ENCODE assay signal across 7 mouse cellular contexts in genomic region chr9:108305629-108306520, GRCm38 (mm10). TPM values are rescaled to one million over a fixed set of nuclear protein-coding genes. Genes with fewer than 3 reads are reported as not detected.
A peak's percentile ranks its signal among the peaks of the same experiment; 100 is the strongest.
DNase-seq lines count a peak whose midpoint lies in the region; ATAC-seq lines count a peak whose summit lies in the region.

Rhoa (plus strand) TSS chr9:108306129.
Tcta (minus strand) TSS chr9:108306160.

- H3K4me1 ChIP-seq in embryonic facial prominence, embryonic 11.5 days (ENCODE audit: control insufficient read depth, insufficient read depth, low read length): no peaks in the 10 kb centered on the region
- peaks cover 25% of the 10 kb centered on the region for H3K4me1 ChIP-seq in limb, embryonic 10.5 days
- peaks cover 41% of the 10 kb centered on the region for H3K4me1 ChIP-seq in midbrain, embryonic 13.5 days (replicated peaks)

- ATAC-seq in embryonic facial prominence, embryonic 11.5 days (replicated peaks; ENCODE audit: insufficient number of reproducible peaks, low FRiP score, low TSS enrichment, low read depth): peak; percentile 94
- peak; percentile 89 for ATAC-seq in granulocyte monocyte progenitor cell, adult 5-6 weeks (replicated peaks; ENCODE audit: poor library complexity, severe bottlenecking)
- ATAC-seq in midbrain, embryonic 13.5 days: peak; percentile 97

- no peaks in the 10 kb centered on the region for H3K27me3 ChIP-seq in embryonic facial prominence, embryonic 11.5 days (ENCODE audit: control insufficient read depth, insufficient read depth, low read length)
- H3K27me3 ChIP-seq in limb, embryonic 10.5 days (ENCODE audit: low read depth, poor library complexity, severe bottlenecking): no peaks in the 10 kb centered on the region
- no peaks in the 10 kb centered on the region for H3K27me3 ChIP-seq in midbrain, embryonic 13.5 days

- H3K27ac ChIP-seq in embryonic facial prominence, embryonic 11.5 days (replicated peaks; ENCODE audit: low read depth, low read length): peak within 1 kb of the TSS; percentile 99
- H3K27ac ChIP-seq in limb, embryonic 10.5 days: peak within 1 kb of the TSS; percentile 97
- H3K27ac ChIP-seq in midbrain, embryonic 13.5 days: peak within 1 kb of the TSS; percentile 98

- peak within 1 kb of the TSS; percentile 73 for H3K4me2 ChIP-seq in embryonic facial prominence, embryonic 11.5 days (ENCODE audit: low read depth, low read length)
- peak within 1 kb of the TSS; percentile 91 for H3K4me2 ChIP-seq in midbrain, embryonic 13.5 days (replicated peaks)

- DNase-seq in adrenal gland, postnatal 14 days: peak; percentile 99
- DNase-seq in embryonic facial prominence, embryonic 11.5 days (ENCODE audit: low spot score): peak; percentile 99
- peak; percentile 100 for DNase-seq in kidney, adult 11 months
- DNase-seq in limb, embryonic 10.5 days (ENCODE audit: low spot score): peak; percentile 95
- DNase-seq in spleen, adult 12 weeks (ENCODE audit: low spot score): peak; percentile 97

- H3K9me3 ChIP-seq in embryonic facial prominence, embryonic 11.5 days (replicated peaks; ENCODE audit: control insufficient read depth, low read length): no peaks in the 10 kb centered on the region
- no peaks in the 10 kb centered on the region for H3K9me3 ChIP-seq in limb, embryonic 10.5 days (replicated peaks)
- no peaks in the 10 kb centered on the region for H3K9me3 ChIP-seq in midbrain, embryonic 13.5 days

- H3K4me3 ChIP-seq in embryonic facial prominence, embryonic 11.5 days (ENCODE audit: low read depth, low read length): peak within 1 kb of the TSS; percentile 94
- peak within 1 kb of the TSS; percentile 96 for H3K4me3 ChIP-seq in limb, embryonic 10.5 days
- H3K4me3 ChIP-seq in midbrain, embryonic 13.5 days (replicated peaks): peak within 1 kb of the TSS; percentile 93

- under 1% methylated on average over 65 of the region's 81 CpGs for WGBS in embryonic facial prominence, embryonic 11.5 days
- WGBS in limb, embryonic 10.5 days: under 1% methylated on average over 81 of the region's 81 CpGs
- WGBS in midbrain, embryonic 13.5 days: under 1% methylated on average over 74 of the region's 81 CpGs

- H3K36me3 ChIP-seq in embryonic facial prominence, embryonic 11.5 days (replicated peaks; ENCODE audit: control insufficient read depth, insufficient read depth, low read depth, low read length): no peaks in the 10 kb centered on the region
- peaks cover 36% of the 10 kb centered on the region for H3K36me3 ChIP-seq in limb, embryonic 10.5 days
- H3K36me3 ChIP-seq in midbrain, embryonic 13.5 days: peaks cover 31% of the 10 kb centered on the region

- peak within 1 kb of the TSS; percentile 94 for H3K9ac ChIP-seq in embryonic facial prominence, embryonic 11.5 days (replicated peaks; ENCODE audit: low read length)
- peak within 1 kb of the TSS; percentile 92 for H3K9ac ChIP-seq in midbrain, embryonic 13.5 days (replicated peaks)

RNA-seq across cellular contexts. Expression of gene Rhoa, which starts in this region (rescaled TPM):
- 359 and 362 TPM in 2 replicates for total RNA-seq in adrenal gland, postnatal 14 days (2021)
- polyA plus RNA-seq in embryonic facial prominence, embryonic 11.5 days (2014; fragmentation: Nextera tagmentation; extraction: Ambion mirVana): 282 and 303 TPM in 2 replicates
- total RNA-seq in granulocyte monocyte progenitor cell, adult 5-6 weeks (2014; fragmentation: Nextera tagmentation): 256 and 296 TPM in 2 replicates
- total RNA-seq in granulocyte monocyte progenitor cell, adult 5-6 weeks (2017): 242 and 247 TPM in 2 replicates
- polyA plus RNA-seq in limb, embryonic 10.5 days (2016; fragmentation: Nextera tagmentation; extraction: Ambion mirVana): 246 and 250 TPM in 2 replicates
- 288 and 306 TPM in 2 replicates for polyA plus RNA-seq in midbrain, embryonic 13.5 days (2015; fragmentation: Nextera tagmentation; extraction: Ambion mirVana)

RNA-seq across cellular contexts. Expression of gene Tcta, which starts in this region (rescaled TPM):
- total RNA-seq in adrenal gland, postnatal 14 days (2021): 30.4 and 34.1 TPM in 2 replicates
- 20.6 and 25.4 TPM in 2 replicates for polyA plus RNA-seq in embryonic facial prominence, embryonic 11.5 days (2014; fragmentation: Nextera tagmentation; extraction: Ambion mirVana)
- total RNA-seq in granulocyte monocyte progenitor cell, adult 5-6 weeks (2014; fragmentation: Nextera tagmentation): 13.7 and 16.6 TPM in 2 replicates
- total RNA-seq in granulocyte monocyte progenitor cell, adult 5-6 weeks (2017): 4.1 and 6.7 TPM in 2 replicates
- polyA plus RNA-seq in limb, embryonic 10.5 days (2016; fragmentation: Nextera tagmentation; extraction: Ambion mirVana): 9.2 and 11.5 TPM in 2 replicates
- polyA plus RNA-seq in midbrain, embryonic 13.5 days (2015; fragmentation: Nextera tagmentation; extraction: Ambion mirVana): 52.6 and 57.5 TPM in 2 replicates

Comparison
In these comparisons a context has a peak if more than half of its experiments do, and no peak if none do; other contexts are left out.
1. Peak in every context shown above with its lines: DNase-seq, ATAC-seq, H3K4me3 ChIP-seq and H3K27ac ChIP-seq.